Mouse (Mus musculus): ENCODE data around the gene Arglu1.

- TF ChIP-seq POLR2A (IDR thresholded peaks at IDR 0.05; ENCODE audit: low read depth, low read length) (no peak), CTCF (IDR thresholded peaks at IDR 0.05; ENCODE audit: extremely low read depth, insufficient read depth, insufficient read length, insufficient replicate concordance) (no peak)
Observed at GRCm38 (mm10) chr8:8655346-8656340, 34.7 kb downstream of the Arglu1 start.
